Mouse (Mus musculus) olfactory bulb, adult 2 months (tissue): ENCODE measurements around the gene Ceacam20.

Experiments used
- CTCF ChIP-seq: fragments of 200-500 bp; IDR thresholded peaks from 2 replicates; pipeline ENCODE4 v1.5.1; 2012; ENCODE audit warnings: low read depth, mild to moderate bottlenecking, low read length, moderate library complexity; ENCODE audit not compliant: insufficient read depth
- POLR2A ChIP-seq: fragments of 200-500 bp; IDR thresholded peaks from 2 replicates; pipeline ENCODE4 v1.6.1; 2012; ENCODE audit warnings: mild to moderate bottlenecking, low read depth, low read length, moderate library complexity; ENCODE audit not compliant: insufficient read depth

DNA sequence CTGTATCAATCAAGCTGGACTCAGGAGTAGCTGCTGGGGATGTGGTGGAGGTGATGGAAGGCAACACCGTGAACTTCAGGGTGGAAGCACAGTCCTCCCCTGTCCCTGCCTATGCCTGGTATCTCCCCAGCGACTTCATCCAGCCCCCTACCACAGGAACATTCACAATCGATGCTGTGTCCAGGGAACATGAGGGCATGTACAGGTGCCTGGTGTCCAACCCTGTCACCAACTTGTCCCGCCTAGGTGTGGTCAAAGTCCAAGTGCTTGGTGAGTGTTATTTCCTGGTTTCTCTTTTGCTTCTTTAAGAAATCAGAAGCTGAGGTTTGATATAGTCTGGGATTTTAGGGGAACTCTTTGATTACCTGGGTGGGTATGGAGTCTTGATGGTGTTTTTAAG lies 6.3 kb downstream of the Ceacam20 start:
- TF ChIP-seq CTCF (no peak), POLR2A (no peak)
